Mouse (Mus musculus) frontal cortex, postnatal 25 days (tissue): Measurements from ENCODE around the gene Btbd3.

Experiments
- DNase-seq, 2 experiments: peaks; one replicate each; pipeline ENCODE4 v3.0.0; 2022; ENCODE audit warnings: low spot score in 2 of 2

The Btbd3 gene

DNA sequence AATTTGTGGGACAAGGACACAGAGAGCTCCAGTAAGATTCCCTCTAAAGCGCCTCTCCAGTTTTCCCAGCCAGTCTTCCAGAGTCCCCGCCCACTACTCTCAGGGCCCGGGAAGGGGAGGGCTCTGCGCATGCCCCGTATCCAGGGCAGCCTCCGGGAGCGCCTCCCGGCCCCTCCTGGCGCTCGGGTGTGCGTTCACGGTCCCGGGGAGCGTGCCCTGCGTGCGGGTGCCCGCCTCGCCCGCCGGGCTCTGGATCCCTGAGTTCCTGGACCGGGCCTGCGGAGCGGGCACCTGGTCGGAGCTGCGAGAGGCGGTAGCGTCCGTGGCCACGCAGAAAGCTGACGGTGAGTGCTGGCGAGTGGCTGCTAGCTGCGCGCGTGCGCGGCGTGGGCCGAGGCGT is at the start of gene Btbd3:
Gene Btbd3 (plus strand): TSS at position 155 of the 400 bp plus-strand sequence.
- DNase-seq = peak; percentile 78 to 87

DNA sequence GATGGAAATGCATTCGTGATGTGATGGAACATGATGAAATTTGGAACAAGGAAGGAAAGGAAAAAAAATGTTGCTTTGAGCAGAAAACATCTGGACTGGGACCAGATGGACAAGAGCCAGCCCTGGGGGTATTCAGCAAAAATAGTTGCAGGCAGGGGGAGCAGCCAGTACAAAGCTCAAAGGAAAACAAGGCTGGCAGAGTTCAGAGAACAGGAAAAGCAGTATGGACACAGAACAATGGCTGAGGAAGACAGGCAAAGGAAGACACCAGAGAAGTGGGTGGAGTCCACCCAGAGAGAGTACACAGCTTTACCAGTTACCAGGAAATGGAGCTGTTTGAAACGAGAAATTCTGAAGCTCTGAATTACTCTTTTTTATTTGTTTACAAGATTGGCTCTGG is 40.8 kb upstream of the Btbd3 start:
- no peak for DNase-seq

DNA sequence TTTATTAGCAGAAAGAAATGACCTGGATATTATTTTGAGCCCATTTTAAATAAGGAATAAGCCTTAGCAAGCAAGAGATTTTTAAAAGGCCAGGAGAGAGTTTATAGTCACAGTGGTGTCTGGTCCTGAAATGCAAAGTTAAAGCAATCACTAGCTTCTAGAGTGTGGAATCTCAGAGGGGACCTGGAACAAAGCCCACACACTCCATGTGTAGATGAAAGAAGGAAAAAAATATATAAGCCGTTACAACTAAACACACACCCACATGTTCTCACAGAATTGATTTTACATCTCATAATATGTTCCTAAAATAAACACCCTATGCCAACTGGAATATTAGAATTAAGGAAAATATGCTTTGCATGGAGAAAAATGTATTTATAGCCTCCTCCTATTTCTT is 36.1 kb upstream of the Btbd3 start:
- no peak for DNase-seq

DNA sequence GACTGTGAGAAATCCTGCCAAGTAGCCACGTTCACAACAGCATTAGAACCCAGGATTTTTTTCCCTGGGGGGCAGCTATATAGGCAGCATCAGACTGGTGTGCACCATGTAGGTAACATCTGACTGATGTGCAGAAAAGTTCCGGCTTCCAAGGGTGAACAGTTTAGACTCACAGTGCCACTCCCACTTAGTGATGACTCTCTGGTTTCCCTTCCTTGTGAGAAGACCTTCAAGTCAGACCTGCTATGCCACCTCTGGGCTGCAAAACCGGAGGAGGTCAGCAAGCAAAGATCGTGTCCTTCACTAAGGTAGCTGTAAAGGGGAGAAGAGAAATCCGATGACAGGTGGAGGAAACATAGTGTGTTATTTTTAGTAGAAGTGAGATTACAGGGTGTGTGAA is 24.1 kb upstream of the Btbd3 start:
- DNase-seq = no peak

DNA sequence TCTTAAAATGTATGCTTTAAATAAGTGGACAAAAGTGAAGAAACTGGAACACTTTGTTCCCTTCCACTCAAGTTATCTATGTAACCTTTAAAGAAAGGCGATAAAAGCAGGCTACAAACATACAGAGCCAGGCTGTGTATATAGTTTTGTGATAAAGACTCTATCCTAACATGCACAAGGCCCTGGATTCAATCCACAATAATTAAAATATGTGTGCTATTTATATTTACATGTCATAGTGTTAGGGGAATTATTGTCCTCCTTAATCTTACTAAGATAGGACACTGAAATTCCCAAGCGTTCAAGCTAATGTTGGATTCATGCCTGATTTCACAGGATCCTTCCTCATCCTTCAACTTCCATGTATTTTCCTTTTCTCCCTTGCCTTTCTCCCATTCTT is 20.2 kb upstream of the Btbd3 start:
- no peak for DNase-seq

DNA sequence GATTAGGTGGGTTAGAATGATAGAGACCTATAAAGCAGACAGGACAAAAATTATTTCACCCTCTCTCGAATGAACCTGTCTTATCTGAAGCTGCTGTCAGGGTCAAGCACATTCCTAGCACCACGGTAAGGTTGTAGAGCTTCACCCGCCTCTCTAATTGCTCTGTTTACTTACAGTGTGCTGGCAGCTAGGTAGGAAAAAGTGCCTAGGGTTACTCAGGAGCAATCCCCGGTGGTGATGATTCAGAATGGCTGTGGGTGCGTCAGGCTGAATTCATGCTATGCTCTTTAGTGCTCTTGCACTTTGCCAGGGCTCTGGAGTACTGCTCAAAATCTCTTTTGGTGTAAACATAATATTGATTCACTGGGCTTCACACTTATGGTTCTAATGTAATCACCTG is 13.9 kb upstream of the Btbd3 start:
- no peak for DNase-seq

DNA sequence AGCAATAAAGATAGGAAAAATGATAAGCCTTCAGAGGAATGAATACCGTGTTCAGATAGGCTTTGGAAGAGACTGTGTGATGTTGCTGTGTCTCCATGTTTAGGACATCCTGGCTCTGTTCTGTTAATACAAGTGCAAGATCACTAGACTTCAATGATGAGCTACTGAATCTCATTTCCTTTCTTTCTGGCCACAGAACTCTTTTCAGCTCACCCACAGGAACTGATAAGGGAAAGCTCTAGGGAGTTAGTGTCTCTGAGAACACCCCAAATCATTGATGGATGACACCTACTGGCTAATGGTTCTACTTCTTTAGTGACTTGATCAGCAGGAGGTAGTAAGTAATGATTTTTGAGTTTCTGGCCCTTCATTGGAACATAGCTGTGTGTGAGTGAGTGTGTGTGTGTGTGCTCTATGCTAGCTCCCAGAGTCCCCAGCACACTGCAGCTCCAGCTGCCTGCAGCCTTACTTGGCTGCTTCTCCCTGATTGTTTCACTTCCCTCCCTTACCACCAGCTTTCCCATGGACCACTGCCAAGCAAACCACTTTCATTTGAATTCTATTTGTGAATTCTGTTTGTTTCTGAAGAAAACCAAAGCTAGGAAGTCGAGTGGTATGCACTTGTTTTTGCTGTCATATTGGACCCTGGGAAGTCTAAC is 10.6 kb upstream of the Btbd3 start:
- DNase-seq = no peak

DNA sequence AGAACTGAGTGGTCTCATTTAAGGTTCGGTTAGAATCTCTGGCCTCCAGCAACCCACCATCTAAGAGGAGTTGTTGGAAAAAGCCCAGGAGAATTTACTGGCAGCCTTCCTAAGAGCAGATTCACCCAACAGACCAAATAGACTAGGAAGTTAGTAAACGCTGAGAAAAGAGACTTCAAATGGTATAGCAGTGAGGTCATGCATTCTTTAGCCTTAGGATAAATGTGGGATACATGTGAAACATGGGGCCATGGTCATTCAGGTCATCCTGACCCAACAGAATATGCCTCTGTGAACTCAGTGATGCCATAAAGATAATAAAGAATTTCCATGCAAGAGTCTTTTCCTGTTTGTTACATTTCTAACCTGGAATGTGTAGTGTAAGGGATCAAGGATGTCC is 8.4 kb upstream of the Btbd3 start:
- no peak for DNase-seq

DNA sequence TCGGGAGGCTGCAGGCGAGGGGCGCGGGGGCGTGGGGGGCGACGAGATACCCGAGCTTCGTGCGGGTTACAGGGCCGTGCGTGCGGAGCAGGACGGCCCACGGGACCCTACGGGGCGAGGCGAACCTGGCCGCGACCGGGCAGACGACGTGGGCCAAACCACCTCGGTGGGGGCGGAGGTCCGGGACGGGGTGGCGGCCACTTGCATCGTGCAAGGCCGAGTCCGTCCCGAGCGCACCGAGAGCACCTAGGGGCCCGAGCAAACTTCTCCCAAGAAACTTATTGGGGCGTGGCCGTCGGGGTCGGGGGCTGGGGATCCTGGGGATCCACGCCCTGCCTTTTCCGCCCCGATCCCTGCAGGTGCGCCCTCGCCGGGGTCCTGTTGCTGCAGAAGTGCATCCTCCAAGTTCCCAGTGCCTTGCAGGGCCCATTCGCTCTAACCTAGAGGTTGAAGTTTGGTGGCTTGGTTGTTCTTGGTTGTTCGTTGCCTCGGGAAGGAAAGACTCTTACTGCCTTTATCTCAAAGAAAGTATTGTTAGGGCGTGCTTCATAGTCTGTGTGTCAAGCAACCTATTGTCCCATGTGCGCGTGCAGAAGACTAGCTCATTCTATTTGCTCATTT is 596 bp downstream of the Btbd3 start:
- DNase-seq = no peak

DNA sequence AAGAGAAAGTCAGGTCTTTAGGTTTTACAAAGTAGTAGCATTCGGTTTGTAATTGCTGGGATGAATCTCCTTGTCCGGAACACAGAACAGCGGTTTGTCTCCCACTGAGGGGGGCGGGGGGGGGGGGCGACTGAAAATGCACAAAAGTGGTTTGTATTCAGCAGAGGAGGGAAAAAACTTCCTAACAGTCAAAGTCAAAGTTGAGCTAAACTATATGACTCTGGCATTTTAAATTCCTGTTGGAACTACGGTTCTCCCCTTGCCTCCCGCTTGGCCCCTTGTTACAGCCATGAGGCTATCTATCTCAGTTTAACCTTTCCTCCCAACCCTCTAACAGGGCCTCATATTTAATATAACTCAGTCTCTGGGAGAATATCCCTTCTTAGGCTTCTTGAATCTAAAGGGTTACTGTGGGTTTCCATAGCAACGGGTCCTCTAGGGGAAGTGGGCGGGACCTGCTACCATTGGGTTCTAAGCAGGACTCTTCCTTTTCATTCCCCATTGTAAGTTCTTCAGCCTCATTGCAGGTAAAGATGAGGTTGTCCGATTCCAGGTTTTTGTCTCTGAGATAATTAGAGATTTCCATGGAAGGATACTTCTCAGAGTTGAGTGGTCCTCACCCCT is 1.4 kb downstream of the Btbd3 start:
- no peak for DNase-seq

DNA sequence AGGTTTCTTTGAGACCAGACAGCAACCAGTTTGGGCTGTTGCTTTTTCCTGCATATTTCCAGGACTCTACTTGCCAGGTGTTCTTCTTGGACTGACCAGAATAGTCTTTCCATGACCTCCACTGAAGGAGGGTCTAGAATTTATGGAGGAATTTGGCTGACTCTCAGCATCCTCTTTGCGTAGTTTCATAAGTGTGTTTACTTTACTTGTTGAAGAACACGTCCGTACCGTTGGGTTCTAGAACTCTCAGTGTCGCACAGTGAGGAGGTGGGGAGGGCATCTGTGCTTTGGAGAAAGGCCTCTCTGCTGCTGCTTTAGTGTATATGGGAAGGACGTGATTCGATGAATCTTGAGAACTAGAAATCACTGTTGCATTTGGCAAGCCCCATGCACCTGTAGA is 4.8 kb downstream of the Btbd3 start:
- no peak for DNase-seq

DNA sequence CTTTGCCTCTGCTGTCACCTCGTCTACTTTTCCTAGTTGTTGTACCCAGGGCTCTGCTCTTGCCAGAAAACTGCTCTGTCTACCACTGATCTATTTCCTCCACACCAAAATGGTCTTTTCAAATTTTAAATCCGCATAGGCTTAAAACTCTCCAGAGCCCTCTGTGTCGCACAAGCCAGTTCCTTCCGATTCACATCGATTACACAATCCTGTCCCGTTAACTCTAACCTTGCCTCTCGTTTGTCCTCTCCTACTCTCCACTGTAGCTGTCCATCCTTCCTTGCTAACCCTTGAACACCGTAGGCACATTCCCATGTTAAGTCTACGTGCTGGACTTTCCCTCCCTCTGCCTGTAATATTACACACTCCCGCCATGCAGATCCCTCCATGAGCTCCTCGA is 6.5 kb downstream of the Btbd3 start:
- DNase-seq = no peak

DNA sequence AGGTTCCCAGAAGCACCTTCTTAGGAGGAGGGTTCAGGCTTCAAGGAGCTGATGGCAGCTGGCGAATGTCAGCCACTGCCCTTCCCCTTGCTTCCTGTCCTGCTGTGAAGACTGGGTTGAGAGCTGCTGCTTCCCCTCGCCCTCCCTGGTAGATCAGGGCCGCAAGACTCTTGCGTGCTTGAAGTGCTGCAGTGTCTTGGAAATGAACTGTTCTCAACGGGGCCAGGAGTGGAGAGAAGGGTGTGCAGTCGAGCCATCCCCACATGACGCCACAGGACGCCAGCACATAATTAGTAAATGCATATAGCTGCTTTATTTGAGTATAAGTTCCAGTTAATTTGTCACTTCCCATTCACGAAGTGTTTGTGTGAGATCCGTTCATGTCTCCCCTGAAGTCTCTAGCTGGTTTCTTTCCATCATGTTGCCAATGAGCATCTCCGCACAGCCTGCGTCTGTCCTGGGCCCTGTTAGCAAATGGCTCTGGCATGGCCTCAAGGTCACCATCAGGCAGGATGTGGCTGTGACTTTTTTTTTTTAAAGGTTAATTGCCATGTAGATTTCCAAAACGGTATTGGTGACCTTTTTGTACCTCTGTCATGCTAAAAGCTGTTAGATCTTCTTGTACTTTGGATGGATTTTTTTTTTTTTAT is 9.1 kb downstream of the Btbd3 start:
- no peak for DNase-seq

DNA sequence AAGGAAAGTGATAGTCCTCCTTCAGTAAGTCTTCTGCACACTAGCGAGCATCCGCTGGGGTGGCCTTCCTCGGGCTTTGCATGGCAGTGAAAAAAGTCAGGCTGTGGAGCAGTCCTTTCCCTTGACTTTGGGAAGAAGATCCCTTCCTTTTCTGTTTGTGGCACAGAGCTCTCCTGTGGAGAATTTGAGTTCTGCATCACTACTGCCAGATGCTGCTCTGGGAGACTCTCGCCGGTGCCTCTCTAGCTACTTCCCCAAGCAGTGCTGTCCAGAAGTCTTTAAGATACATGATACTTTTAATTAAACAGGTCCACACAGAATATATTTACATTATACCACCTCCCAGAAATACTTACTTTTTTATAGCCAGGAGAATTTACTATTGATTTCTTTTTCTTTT is 10.3 kb downstream of the Btbd3 start:
- DNase-seq = no peak

DNA sequence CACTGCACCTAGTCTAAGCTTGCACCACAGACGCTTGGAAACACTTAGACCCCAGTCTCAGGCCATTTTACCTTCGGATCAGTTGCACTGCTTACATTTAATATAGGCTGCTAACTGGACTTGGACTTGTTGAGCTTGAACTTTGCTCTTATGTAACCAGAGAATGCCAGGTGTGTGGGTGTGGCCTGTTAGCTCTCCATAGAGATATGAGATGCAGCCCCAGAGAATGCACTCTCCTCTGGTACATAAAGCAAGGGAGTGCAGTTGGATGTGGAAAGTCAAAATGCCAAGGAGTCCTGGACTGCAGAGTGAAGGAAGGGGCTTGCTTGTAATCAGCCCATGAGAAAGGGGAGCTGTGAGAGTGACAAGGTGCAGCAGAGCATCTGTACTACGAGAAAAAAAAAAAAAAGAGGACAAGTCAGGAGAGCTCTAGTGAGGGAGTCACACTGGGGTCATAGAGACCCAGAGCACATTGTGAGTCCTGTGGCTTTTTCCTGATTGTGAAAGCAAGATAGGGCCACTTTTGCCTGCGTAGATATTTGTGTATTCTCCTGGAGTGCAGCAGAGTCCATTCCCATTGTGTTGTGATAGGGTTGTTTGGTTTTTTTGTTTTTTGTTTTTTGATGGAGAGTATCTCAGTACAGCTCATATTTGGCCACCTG is 11.6 kb downstream of the Btbd3 start:
- no peak for DNase-seq

DNA sequence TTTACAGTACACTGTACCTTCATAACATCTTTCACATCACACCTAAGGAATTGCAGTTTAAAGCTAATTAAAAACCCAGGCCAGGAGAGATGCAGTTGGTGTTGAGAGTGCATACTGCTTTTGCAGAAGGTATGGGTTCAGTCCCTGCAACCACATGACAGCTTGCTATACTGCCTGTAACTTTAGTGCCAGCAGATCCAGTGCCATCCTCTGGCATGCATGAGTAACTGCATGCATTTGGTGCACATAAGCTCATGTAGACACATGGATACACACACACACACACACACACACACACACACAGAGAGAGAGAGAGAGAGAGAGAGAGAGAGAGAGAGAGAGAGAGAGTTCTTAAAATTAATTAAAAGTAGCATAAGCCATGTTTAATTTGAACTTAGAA is 13.0 kb downstream of the Btbd3 start:
- DNase-seq = no peak

DNA sequence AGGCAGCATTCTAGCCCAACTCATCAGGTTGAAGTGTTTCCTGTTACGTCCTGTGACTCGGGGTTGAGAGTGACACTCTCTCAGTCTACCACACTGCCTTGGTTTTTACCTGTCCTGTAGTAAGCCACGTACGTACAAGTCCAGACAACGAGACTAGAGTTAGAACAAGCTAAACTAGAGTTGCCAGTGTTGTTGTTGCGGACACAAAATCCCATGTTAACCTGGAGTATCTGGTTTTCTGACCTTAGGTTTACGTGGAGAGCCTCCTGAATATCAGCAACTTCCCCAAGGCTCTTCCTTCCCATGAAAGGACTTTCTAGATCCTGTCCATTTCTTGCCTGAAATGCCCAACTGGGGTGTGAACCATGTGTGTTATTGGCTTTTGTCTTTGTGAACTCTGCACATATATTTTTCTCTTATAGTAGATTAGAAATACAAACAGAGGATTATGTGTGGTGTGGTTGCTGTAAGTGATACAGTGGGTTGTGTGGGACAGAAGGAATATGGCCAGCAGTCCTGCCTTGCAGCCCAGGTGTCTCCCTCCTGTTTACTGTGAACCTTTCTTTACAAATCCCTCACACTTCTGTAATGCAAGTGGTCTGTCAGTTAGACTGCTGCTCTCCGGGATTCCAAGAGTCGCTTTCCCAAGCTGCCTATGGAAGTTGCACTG is 17.2 kb downstream of the Btbd3 start:
- no peak for DNase-seq

DNA sequence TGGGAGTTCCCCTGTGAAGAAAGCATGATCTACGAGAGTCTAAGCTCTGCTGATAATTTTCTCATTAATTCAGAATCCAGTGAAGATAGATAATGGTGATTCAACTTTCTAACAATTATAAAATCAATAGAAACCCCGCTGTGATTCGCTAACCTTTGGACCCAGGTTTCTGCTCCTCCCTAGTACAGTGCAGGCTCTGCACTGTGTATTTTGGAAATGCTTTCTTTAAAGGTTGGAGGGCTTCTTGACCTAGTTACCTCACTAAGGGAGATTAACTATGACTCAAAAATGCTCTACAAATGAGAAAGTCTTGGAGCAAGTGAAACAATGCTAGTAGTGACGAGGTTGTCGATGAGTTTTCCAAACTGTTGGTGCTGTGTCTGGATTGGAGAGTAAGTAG is 17.7 kb downstream of the Btbd3 start:
- no peak for DNase-seq

DNA sequence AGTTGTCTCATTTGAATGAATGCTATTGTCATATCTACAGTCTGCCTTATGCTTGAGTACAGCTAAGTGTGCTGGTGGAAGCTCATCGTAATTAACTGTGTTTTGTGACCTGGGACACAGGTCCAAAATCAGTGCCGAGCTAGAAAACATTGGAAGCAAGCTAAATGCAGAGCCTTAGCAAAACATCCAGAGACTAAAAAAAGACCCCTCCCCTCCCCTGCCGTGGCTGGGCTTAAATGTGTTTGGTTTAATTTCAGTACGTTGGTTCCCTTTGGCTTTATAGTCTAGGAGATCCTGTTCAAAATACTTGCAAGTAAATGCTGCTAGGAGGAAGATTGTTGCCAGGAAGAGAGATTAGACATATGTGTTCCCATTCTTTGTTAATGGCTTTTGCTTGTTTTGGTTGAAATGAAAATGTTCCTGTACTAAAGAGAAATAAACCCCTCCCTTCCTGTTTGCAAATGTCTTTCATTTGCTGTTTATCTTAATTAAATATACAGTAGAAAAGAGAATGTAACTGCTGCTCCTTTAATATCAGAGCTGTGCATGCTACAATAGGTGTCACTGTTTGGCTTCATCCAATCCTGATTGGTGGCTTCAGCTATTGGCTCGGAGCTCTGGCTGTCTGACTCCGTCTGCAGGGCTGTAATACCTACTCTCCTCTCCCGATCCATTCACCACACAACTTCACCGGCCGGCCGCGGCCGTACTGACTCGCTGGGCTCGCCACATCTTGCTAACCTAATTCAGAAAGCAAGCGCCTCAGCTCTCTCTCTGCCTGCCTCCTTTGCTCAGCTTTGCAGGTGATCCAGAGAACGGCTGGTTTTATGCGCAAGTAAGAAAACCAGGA is 21.7 kb downstream of the Btbd3 start:
- DNase-seq = peak in 1 of 2 experiments; percentile 53

DNA sequence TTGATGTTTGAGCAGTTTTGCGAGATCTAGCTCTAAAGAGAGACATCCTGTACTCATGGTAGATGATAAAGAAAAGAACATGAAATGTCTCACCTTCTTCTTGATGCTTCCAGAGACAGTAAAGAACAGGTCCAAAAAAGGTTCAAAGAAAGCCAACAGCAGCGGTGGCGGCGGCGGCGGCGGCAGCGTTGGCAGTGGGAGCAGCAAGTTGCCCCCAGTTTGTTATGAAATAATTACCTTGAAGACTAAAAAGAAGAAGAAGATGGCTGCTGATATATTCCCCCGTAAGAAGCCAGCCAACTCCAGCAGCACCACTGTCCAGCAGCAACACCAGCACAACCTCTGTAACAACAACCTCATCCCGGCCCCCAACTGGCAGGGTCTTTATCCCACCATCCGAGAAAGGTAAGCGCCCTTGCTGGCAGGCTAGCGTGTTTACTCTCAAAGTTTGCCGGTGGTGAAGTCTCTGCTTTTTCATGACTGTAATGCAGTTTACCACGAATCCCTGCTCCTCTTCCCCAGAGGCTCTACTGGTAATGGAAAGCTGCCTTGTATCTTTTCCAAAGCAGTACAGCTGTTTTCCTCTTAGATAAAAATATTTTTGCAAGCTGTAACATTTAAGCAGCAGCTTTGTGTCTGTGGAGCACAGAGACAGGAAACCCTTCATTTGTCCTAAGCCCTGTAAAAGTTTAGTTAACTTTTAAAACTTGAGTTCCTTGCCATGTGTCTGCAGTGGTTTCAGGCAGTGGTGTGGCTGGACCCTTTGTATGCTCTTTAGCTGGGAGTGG is 22.7 kb downstream of the Btbd3 start:
- no peak for DNase-seq
